Mouse (Mus musculus) E14TG2a.4 (cell line): Measurements from ENCODE around the gene Gnai2.
A peak's percentile ranks its signal among the peaks of the same experiment; 100 is the strongest.

ENCODE experiments used
- H3K27me3 ChIP-seq: 2 replicates; pipeline ENCODE4 v1.6.1; 2014; ENCODE audit warnings: low read length, control low read depth; ENCODE audit not compliant: insufficient read depth
- H3K36me3 ChIP-seq: 2 replicates; pipeline ENCODE4 v1.6.1; 2014; ENCODE audit warnings: low read length, control low read depth; ENCODE audit not compliant: insufficient read depth
- H3K4me1 ChIP-seq: replicated peaks from 2 replicates; pipeline ENCODE4 v1.6.1; 2014; ENCODE audit warnings: low read depth, low read length, control low read depth
- H3K4me3 ChIP-seq: replicated peaks from 2 replicates; pipeline ENCODE4 v1.5.1; 2014; ENCODE audit warnings: mild to moderate bottlenecking, low read length
- H3K9me3 ChIP-seq: 2 replicates; pipeline ENCODE4 v1.6.1; 2014; ENCODE audit warnings: low read length, control low read depth
- CTCF ChIP-seq: conservative IDR thresholded peaks from 2 replicates; pipeline ENCODE4 v1.5.1; 2014; ENCODE audit warnings: low read length
- NANOG ChIP-seq: IDR thresholded peaks from 2 replicates; pipeline ENCODE4 v1.6.1; 2014; ENCODE audit warnings: borderline replicate concordance, low read length, mixed read lengths
- POU5F1 ChIP-seq: IDR thresholded peaks from 2 replicates; pipeline ENCODE4 v1.6.1; 2014; ENCODE audit warnings: low read length, borderline replicate concordance

Gnai2 gene

GRCm38 (mm10) chr9:107624539-107624938 is 10.6 kb downstream of the Gnai2 start:
- Histone ChIP-seq H3K4me3 (peak overlapping the region; percentile 62), H3K36me3 (peaks cover 30% of the 10 kb centered on the region), H3K27me3 (no peaks in the 10 kb centered on the region), H3K9me3 (no peaks in the 10 kb centered on the region), H3K4me1 (peaks cover 77% of the 10 kb centered on the region)
- no peak for TF ChIP-seq NANOG
- no peak for TF ChIP-seq POU5F1
- no peak for TF ChIP-seq CTCF

GRCm38 (mm10) chr9:107620954-107621353 is 14.2 kb downstream of the Gnai2 start:
- no peaks in the 10 kb centered on the region for H3K9me3 ChIP-seq
- TF ChIP-seq NANOG (no peak), POU5F1 (no peak), CTCF (no peak)
- H3K4me1 ChIP-seq = peaks cover 63% of the 10 kb centered on the region
- no peaks in the 10 kb centered on the region for H3K27me3 ChIP-seq
- no peak overlapping the region for H3K4me3 ChIP-seq
- H3K36me3 ChIP-seq = peaks cover 59% of the 10 kb centered on the region

GRCm38 (mm10) chr9:107619546-107619879 is 15.7 kb downstream of the Gnai2 start:
- TF ChIP-seq NANOG (no peak), CTCF (no peak), POU5F1 (no peak)
- Histone ChIP-seq H3K4me3 (no peak overlapping the region), H3K36me3 (peaks cover 74% of the 10 kb centered on the region), H3K9me3 (no peaks in the 10 kb centered on the region), H3K27me3 (no peaks in the 10 kb centered on the region), H3K4me1 (peaks cover 60% of the 10 kb centered on the region)

DNA sequence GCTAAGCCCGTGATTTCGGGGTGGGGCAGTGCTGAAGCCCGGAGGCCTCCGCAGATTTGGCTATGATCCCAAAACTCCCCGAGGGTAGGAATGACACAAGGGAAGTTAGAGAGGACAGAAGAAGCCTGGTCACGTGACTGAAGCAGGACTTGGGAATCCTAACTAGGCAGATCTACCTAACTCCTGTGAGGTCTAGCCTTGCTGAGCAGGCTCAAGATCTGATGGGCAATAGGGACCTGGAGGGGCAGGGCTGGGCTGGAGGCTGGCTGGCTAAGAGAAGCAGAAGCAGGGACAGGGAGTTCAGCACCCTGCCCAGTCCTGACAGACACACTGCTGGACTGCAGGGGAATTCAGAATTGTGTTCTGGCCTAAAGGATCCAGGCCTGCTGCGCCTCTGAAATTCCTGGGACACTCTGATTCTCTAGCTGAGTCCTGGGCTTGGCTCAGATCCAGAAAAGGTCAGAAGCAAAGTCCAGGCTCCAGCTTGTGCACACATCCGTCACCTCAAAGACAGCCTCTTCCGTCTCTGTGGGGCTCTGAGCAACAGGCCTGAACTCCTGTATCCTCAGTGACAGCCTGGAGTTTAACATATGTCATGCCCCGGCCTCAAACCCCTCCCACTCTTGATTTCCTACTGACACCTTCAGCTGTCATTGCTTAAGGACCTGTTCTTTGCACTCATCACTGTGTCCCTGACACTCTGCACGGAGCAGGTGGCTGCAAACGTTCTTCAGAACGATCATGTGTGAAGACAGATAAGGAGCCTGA is 16.2 kb downstream of the Gnai2 start:
- Histone ChIP-seq H3K9me3 (no peaks in the 10 kb centered on the region), H3K27me3 (no peaks in the 10 kb centered on the region), H3K4me3 (no peak overlapping the region), H3K4me1 (peaks cover 60% of the 10 kb centered on the region), H3K36me3 (peaks cover 76% of the 10 kb centered on the region)
- TF ChIP-seq NANOG (no peak), CTCF (no peak), POU5F1 (no peak)

DNA sequence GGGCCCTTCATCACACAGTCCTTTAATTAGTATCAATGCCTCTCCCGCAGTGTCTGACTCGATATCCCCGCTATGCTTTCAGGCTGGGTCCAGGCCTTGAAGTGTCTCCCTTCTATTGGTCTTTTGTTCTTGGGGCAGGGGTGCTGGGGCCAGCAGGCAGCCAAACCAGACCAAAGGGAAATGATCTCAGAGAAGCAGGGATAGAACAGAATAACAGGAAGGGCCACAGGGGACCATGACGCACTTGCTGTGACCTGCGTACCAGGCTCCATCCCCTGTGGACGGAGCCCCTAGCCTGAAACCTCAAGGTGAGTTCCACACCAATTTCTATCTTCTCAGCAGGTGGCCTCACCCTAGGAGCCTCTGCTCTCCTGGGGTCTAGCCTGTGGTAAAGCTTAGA is 17.1 kb downstream of the Gnai2 start:
- Histone ChIP-seq H3K27me3 (no peaks in the 10 kb centered on the region), H3K9me3 (no peaks in the 10 kb centered on the region), H3K36me3 (peaks cover 73% of the 10 kb centered on the region), H3K4me3 (no peak overlapping the region), H3K4me1 (peaks cover 60% of the 10 kb centered on the region)
- TF ChIP-seq NANOG (no peak), CTCF (no peak)

DNA sequence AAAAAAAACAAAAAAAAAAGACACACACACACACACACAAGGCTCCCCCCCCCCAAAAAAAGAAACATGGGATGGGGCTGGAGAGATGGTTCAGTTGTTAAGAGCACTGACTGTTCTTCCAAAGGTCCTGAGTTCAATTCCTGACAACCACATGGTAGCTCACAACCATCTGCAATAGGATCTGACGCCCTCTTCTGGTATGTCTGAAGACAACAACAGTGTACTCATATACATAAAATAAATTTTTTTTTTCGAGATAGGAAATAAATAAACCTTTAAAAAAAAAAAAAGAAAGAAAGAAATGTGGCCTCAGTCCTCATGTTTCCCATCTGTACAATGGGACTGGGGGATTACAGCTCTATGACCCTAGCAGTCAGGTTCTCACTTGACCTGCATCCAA is 17.7 kb downstream of the Gnai2 start:
- Histone ChIP-seq H3K4me3 (no peak overlapping the region), H3K27me3 (no peaks in the 10 kb centered on the region), H3K9me3 (no peaks in the 10 kb centered on the region), H3K4me1 (peaks cover 62% of the 10 kb centered on the region), H3K36me3 (peaks cover 72% of the 10 kb centered on the region)
- peak; percentile 16; the same call in 1 of the 2 replicates for TF ChIP-seq CTCF
- no peak for TF ChIP-seq POU5F1

GRCm38 (mm10) chr9:107615035-107615434 is 20.1 kb downstream of the Gnai2 start:
- H3K4me3 ChIP-seq = no peak overlapping the region
- TF ChIP-seq NANOG = no peak
- no peak for TF ChIP-seq POU5F1
- no peak for TF ChIP-seq CTCF
- H3K9me3 ChIP-seq = no peaks in the 10 kb centered on the region
- peaks cover 60% of the 10 kb centered on the region for H3K36me3 ChIP-seq
- H3K4me1 ChIP-seq = peaks cover 76% of the 10 kb centered on the region
- peaks cover 14% of the 10 kb centered on the region for H3K27me3 ChIP-seq

DNA sequence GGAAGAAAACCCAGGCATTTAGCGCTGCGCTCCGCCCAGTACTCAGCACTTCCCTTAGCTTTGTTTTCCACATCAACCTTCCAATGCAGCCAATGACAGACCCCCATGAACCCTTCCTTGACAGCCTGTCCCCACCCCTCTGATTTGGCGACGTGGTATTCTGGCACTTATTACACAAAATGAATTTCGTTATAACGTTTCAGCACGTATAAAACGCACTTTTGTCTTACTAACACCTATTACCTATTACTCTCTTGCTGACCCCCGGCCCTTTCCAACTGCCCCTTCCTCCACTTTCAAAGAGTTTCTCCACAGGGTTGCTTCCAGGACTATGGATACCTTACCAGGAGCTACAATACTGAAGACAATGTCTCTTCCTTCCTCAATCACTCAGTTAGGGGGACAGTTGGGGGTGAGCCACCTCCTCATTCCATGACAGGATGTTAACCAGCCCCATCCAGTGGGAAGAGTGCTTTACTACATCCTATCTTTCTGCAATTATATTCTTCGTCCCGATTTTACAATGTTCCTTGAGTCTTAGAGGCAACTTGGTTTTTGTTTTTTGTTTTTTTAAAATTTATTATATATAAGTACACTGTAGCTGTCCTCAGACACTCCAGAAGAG is 22.1 kb downstream of the Gnai2 start:
- peaks cover 40% of the 10 kb centered on the region for H3K36me3 ChIP-seq
- peaks cover 27% of the 10 kb centered on the region for H3K27me3 ChIP-seq
- TF ChIP-seq CTCF (peak; percentile 22; the same call in 1 of the 2 replicates), POU5F1 (no peak)
- H3K9me3 ChIP-seq = no peaks in the 10 kb centered on the region
- H3K4me1 ChIP-seq = peaks cover 77% of the 10 kb centered on the region
- 0 out of 2 replicates have a peak overlapping the region, but pooled peaks have one; percentile 10 for H3K4me3 ChIP-seq
